ENCODE assay signal across 9 mouse cellular contexts in the genomic region with DNA sequence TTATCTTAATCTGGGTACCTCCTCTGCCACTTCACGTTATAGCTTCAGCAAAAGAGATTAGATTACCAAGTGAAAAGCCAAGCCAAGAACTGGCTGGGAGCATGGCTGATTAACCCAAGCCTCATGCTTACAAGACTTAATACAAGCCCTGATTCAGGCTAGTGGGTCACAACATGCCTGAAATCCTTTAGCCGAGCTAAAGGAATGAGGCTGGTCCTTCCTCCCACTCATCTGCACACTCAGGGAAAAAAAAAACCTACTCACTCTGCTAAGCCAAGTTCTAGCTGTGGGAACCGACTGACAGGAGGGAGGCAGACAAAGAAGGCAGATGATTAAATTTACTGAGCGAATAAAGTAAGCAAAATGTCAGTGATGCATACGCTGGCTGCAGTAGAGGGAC.
DNase-seq lines count a peak whose midpoint lies in the region; ATAC-seq and TF ChIP-seq lines count a peak whose summit lies in the region.
"Had no signal": no experiment of that assay in that cellular context is flagged by ENCODE, and none has a peak within 500 bp of the region (broad histone marks: within the 10 kb centered on the region; RNA-seq: fewer than 3 reads in every experiment).

No protein-coding gene starts in this region.

- WGBS in intestine, embryonic 15.5 days: 33% methylated on average over 5 of the region's 5 CpGs

- DNase-seq in gastrocnemius, adult 2 months: peak; percentile 24
- DNase-seq in gastrocnemius, postnatal 10 days: no peak
- peak; percentile 26 to 36 for DNase-seq in layer of hippocampus, adult 2 months (ENCODE audit: low spot score in 2 of 2)
- DNase-seq in layer of hippocampus, postnatal 14 days (ENCODE audit: low spot score in 2 of 2): no peak
- no peak for DNase-seq in MEL (ENCODE audit: low read depth, low spot score)
- no peak for DNase-seq in spleen, adult 18-20 months
- DNase-seq: cerebellum, adult 11 months had no signal

- no peak for TF ChIP-seq RAD21 in MEL (IDR thresholded peaks at IDR 0.05; ENCODE audit: low read depth, low read length)

- peak overlapping the region; percentile 13; the same call in 1 of the 2 replicates for H3K4me3 ChIP-seq in gastrocnemius, adult 2 months
- H3K4me3 ChIP-seq in layer of hippocampus, adult 2 months: no peak overlapping the region
- no peak overlapping the region for H3K4me3 ChIP-seq in MEL (ENCODE audit: control insufficient read depth in 1 of 2, insufficient read depth in 1 of 2, low read depth in 2 of 2, low read length in 2 of 2)
- no peak overlapping the region for H3K4me3 ChIP-seq in intestine, embryonic 15.5 days (replicated peaks)

- TF ChIP-seq CTCF in gastrocnemius, adult 2 months (IDR thresholded peaks at IDR 0.05): no peak
- no peak for TF ChIP-seq CTCF in layer of hippocampus, adult 2 months (conservative IDR thresholded peaks at IDR 0.05)
- no peak for TF ChIP-seq CTCF in MEL (IDR thresholded peaks at IDR 0.05 in 2 of 3, conservative IDR thresholded peaks at IDR 0.05 in 1 of 3; ENCODE audit: control insufficient read depth in 1 of 3, insufficient read depth in 1 of 3, low read depth in 2 of 3, low read length in 3 of 3, poor library complexity in 1 of 3, severe bottlenecking in 1 of 3)

- peak overlapping the region; percentile 75 for H3K27ac ChIP-seq in gastrocnemius, adult 2 months
- peak overlapping the region; percentile 78 for H3K27ac ChIP-seq in layer of hippocampus, adult 2 months
- no peak overlapping the region for H3K27ac ChIP-seq in MEL (ENCODE audit: control insufficient read depth, low read depth, low read length)
- H3K27ac ChIP-seq in intestine, embryonic 15.5 days: peak overlapping the region; percentile 73

- no peak overlapping the region for H3K4me2 ChIP-seq in intestine, embryonic 15.5 days (replicated peaks)

- no peaks in the 10 kb centered on the region; a peak in 1 of 4 replicates for H3K4me1 ChIP-seq in MEL (ENCODE audit: control insufficient read depth in 1 of 2, insufficient read depth in 2 of 2, low read length in 2 of 2)
- H3K4me1 ChIP-seq in intestine, embryonic 15.5 days (replicated peaks): peaks cover 35% of the 10 kb centered on the region

- no peaks in the 10 kb centered on the region for H3K9me3 ChIP-seq in MEL (replicated peaks; ENCODE audit: insufficient read depth, low read length)
- H3K9me3 ChIP-seq in intestine, embryonic 15.5 days: no peaks in the 10 kb centered on the region

- H3K36me3 ChIP-seq in MEL (ENCODE audit: control insufficient read depth in 1 of 2, insufficient read depth in 2 of 2, low read length in 2 of 2): peaks cover 0 to 2% of the 10 kb centered on the region in 2 experiments; a peak in 2 of 4 replicates
- H3K36me3 ChIP-seq in intestine, embryonic 15.5 days: no peaks in the 10 kb centered on the region; the same call in 1 of the 2 replicates

- TF ChIP-seq EP300 in MEL (IDR thresholded peaks at IDR 0.05; ENCODE audit: low read depth in 1 of 2, low read length in 2 of 2): no peak

- no peaks in the 10 kb centered on the region; the same call in 1 of the 2 replicates for H3K79me2 ChIP-seq in MEL (ENCODE audit: control insufficient read depth, insufficient read depth, low read length, poor library complexity)

- no peaks in the 10 kb centered on the region for H3K27me3 ChIP-seq in MEL (ENCODE audit: control insufficient read depth in 1 of 2, insufficient read depth in 2 of 2, low read length in 2 of 2)
- H3K27me3 ChIP-seq in intestine, embryonic 15.5 days (replicated peaks): no peaks in the 10 kb centered on the region

- ATAC-seq in intestine, embryonic 15.5 days: no peak
- ATAC-seq in monocyte, adult 5-6 weeks (replicated peaks; ENCODE audit: insufficient number of reproducible peaks, low FRiP score, low TSS enrichment, poor library complexity, severe bottlenecking): no peak

- no peak for TF ChIP-seq POLR2A in MEL (IDR thresholded peaks at IDR 0.05; ENCODE audit: control insufficient read depth in 1 of 2, insufficient read depth in 1 of 2, low read depth in 1 of 2, low read length in 2 of 2, poor library complexity in 1 of 2)

- H3K9ac ChIP-seq in MEL (ENCODE audit: control insufficient read depth, low read depth, low read length, poor library complexity, severe bottlenecking): no peak overlapping the region
- no peak overlapping the region for H3K9ac ChIP-seq in intestine, embryonic 15.5 days

- intact Hi-C loops in gastrocnemius, adult 2 months (cut with DNase I): loop anchor here (5.0 kb wide), 1 partner anchor 65 kb away; a partner anchor contains a TSS

TF ChIP-seq in MEL, 35 proteins besides CTCF, POLR2A, EP300 and RAD21:
- TF ChIP-seq GATA1 (IDR thresholded peaks at IDR 0.05; ENCODE audit: low read depth, low read length) (peak; percentile 33; the same call in 1 of the 2 replicates), USF2 (IDR thresholded peaks at IDR 0.05; ENCODE audit: borderline replicate concordance in 1 of 2, insufficient read depth in 1 of 2, low read depth in 1 of 2, low read length in 2 of 2) (no peak)

Comparison
In these comparisons a context has a peak if more than half of its experiments do, and no peak if none do; other contexts are left out.
1. DNase-seq: peak in gastrocnemius, adult 2 months (single experiment) and layer of hippocampus, adult 2 months (2 of 2); none in gastrocnemius, postnatal 10 days (single experiment), layer of hippocampus, postnatal 14 days (0 of 2), MEL (single experiment) and spleen, adult 18-20 months (0 of 2).